Mouse (Mus musculus) hindbrain, embryonic 10.5 days (tissue): ENCODE results near the gene Cdh22. TPM values are rescaled to one million over a fixed set of nuclear protein-coding genes. Genes with fewer than 3 reads are reported as not detected.

Source experiments
- polyA plus RNA-seq: library from polyadenylated mRNA; unstranded; fragments of >200 nt; fragmentation: Nextera tagmentation; extraction: Ambion mirVana; gene quantifications from 2 replicates; pipeline ENCODE4 v1.2.1, GENCODE M21; 2016

The Cdh22 gene
- polyA plus RNA-seq, 1 experiment from 2014 or later = 8.7 TPM

Other genes starting within 250 kb of the Cdh22 start
- 101 and 102 TPM in 2 replicates for gene Ncoa5, start 200.0 kb downstream of the Cdh22 start, polyA plus RNA-seq
- 7.2 and 8.1 TPM in 2 replicates for gene Cd40, start 179.2 kb downstream of the Cdh22 start, polyA plus RNA-seq
- gene 1700025C18Rik, start 144.1 kb downstream of the Cdh22 start, polyA plus RNA-seq = not detected in 2 replicates
- 68.3 and 73.0 TPM in 2 replicates for gene Slc35c2, start 53.0 kb upstream of the Cdh22 start, polyA plus RNA-seq
- 90.0 and 94.6 TPM in 2 replicates for gene Elmo2, start 91.6 kb upstream of the Cdh22 start, polyA plus RNA-seq
- 5.5 and 6.7 TPM in 2 replicates for gene Zfp663, start 133.9 kb upstream of the Cdh22 start, polyA plus RNA-seq
- gene Zfp334, start 153.4 kb upstream of the Cdh22 start, polyA plus RNA-seq = 16.9 and 19.9 TPM in 2 replicates
- gene Ocstamp, start 165.6 kb upstream of the Cdh22 start, polyA plus RNA-seq = 0.07 TPM in 1 of 2 replicates, not detected in the other
- 0.84 and 1.1 TPM in 2 replicates for gene Slc13a3, start 238.4 kb upstream of the Cdh22 start, polyA plus RNA-seq